8 mouse cellular contexts compared by ENCODE assay signal in genomic region chr2:163602101-163602971, GRCm38 (mm10). TPM values are rescaled to one million over a fixed set of nuclear protein-coding genes. Genes with fewer than 3 reads are reported as not detected.
DNase-seq lines count a peak whose midpoint lies in the region; ATAC-seq and TF ChIP-seq lines count a peak whose summit lies in the region.

Gene Ttpal, plus strand, starts transcription at chr2:163602314.

- peaks cover 4% of the 10 kb centered on the region; the same call in 1 of the 2 replicates for H3K4me1 ChIP-seq in cortical plate, adult 2 months (ENCODE audit: control insufficient read depth, insufficient read depth, low read length)

- intact Hi-C loops in gastrocnemius, postnatal 14 days (cut with DNase I; ENCODE audit: low total_unique reads), result loop anchor here (2.0 kb wide), 1 partner anchor 116 kb away; no protein-coding TSS in a partner anchor
- intact Hi-C loops in left cerebral cortex, postnatal 10 days (cut with DNase I), result loop anchor here (5.0 kb wide), 1 partner anchor 115 kb away; no protein-coding TSS in a partner anchor

- peak; percentile 40 for TF ChIP-seq CTCF in cortical plate, adult 2 months (IDR thresholded peaks at IDR 0.05; ENCODE audit: extremely low read depth, insufficient read depth, low read length)

- peak within 1 kb of the TSS; percentile 60 for H3K4me3 ChIP-seq in cortical plate, adult 2 months (ENCODE audit: insufficient read depth, low read length)

- peak; percentile 82 for ATAC-seq in activated CD4-positive, CD25-positive, alpha-beta regulatory T cell, adult 4 months
- ATAC-seq in inflammation-experienced regulatory T-cells, adult 6 months, result peak; percentile 87
- ATAC-seq in megakaryocyte-erythroid progenitor cell, adult 5-6 weeks (replicated peaks; ENCODE audit: low FRiP score, low TSS enrichment, poor library complexity, severe bottlenecking), result peak; percentile 81

- peak; percentile 63; the same call in 1 of the 2 replicates for TF ChIP-seq POLR2A in cortical plate, adult 2 months (IDR thresholded peaks at IDR 0.05; ENCODE audit: extremely low read depth, insufficient read depth, low read length)

- DNase-seq in gastrocnemius, postnatal 14 days, result peak; percentile 88
- DNase-seq in left cerebral cortex, postnatal 10 days (ENCODE audit: extremely low spot score in 1 of 2, low spot score in 2 of 2), result peak; percentile 80 to 92
- peak; percentile 89 for DNase-seq in right cerebral cortex, postnatal 25 days
- peak; percentile 81 to 87 for DNase-seq in urinary bladder, postnatal 4 days (ENCODE audit: low spot score in 2 of 2)

- peak within 1 kb of the TSS; percentile 79 for H3K27ac ChIP-seq in cortical plate, adult 2 months (ENCODE audit: insufficient read depth, low read length)

RNA-seq across cellular contexts. Expression of gene Ttpal, which starts in this region (rescaled TPM):
- polyA plus RNA-seq in activated CD4-positive, CD25-positive, alpha-beta regulatory T cell, adult 4 months (2017; shearing (Covaris generic)), result 10 to 100 TPM; 36.9 to 37.6 TPM
- polyA plus RNA-seq in cortical plate, adult 2 months (2012; rRNA removed), result 45.8 and 49.3 TPM in 2 replicates
- total RNA-seq in gastrocnemius, postnatal 14 days (2021), result 1 to 10 TPM; 7.7 to 8.2 TPM
- polyA plus RNA-seq in inflammation-experienced regulatory T-cells, adult 6 months (2017; shearing (Covaris generic)), result 10 to 100 TPM; 37.3 to 41.8 (median 40.6) TPM
- total RNA-seq in left cerebral cortex, postnatal 10 days (2021), result 10 to 100 TPM; 54.9 to 59.8 TPM
- total RNA-seq in megakaryocyte-erythroid progenitor cell, adult 5-6 weeks (2014; fragmentation: Nextera tagmentation), result 15.6 and 27.3 TPM in 2 replicates
- 9.0 and 10.9 TPM in 2 replicates for total RNA-seq in megakaryocyte-erythroid progenitor cell, adult 5-6 weeks (2017)

Comparison
In these comparisons a context has a peak if more than half of its experiments do, and no peak if none do; other contexts are left out.
1. Peak in every context shown above with its lines: DNase-seq, ATAC-seq, H3K4me3 ChIP-seq and H3K27ac ChIP-seq.